Mouse (Mus musculus) olfactory bulb, adult 2 months (tissue): ENCODE measurements around the gene Prkg1. TPM values are rescaled to one million over a fixed set of nuclear protein-coding genes. Genes with fewer than 3 reads are reported as not detected.
"Not testable (repeated sequence)": the region's sequence is repeated elsewhere in the genome, so short reads cannot be mapped to it uniquely, and the experiment has no call there.

ENCODE experiments used
- H3K27ac ChIP-seq: fragments of 200-500 bp; 2 replicates; pipeline ENCODE4 v1.5.1; 2012; ENCODE audit warnings: low read depth, low read length; ENCODE audit not compliant: insufficient read depth
- H3K4me1 ChIP-seq: fragments of 200-500 bp; 2 replicates; pipeline ENCODE4 v1.6.1; 2012; ENCODE audit warnings: low read length; ENCODE audit not compliant: control insufficient read depth, insufficient read depth
- H3K4me3 ChIP-seq: fragments of 200-500 bp; 2 replicates; pipeline ENCODE4 v1.5.1; 2012; ENCODE audit warnings: mild to moderate bottlenecking, low read depth, low read length, moderate library complexity; ENCODE audit not compliant: insufficient read depth
- CTCF ChIP-seq: fragments of 200-500 bp; IDR thresholded peaks from 2 replicates; pipeline ENCODE4 v1.5.1; 2012; ENCODE audit warnings: low read depth, mild to moderate bottlenecking, low read length, moderate library complexity; ENCODE audit not compliant: insufficient read depth
- POLR2A ChIP-seq: fragments of 200-500 bp; IDR thresholded peaks from 2 replicates; pipeline ENCODE4 v1.6.1; 2012; ENCODE audit warnings: mild to moderate bottlenecking, low read depth, low read length, moderate library complexity; ENCODE audit not compliant: insufficient read depth
- WGBS: fragments of 180-500 bp; shearing (Covaris S2); methylation state at CpG from one replicate; pipeline ENCODE4 v1.1.7; 2018; 5-methylcytosine and 5-hydroxymethylcytosine counted together
- polyA plus RNA-seq: library from polyadenylated mRNA; stranded (reverse); fragments of >200 nt; gene quantifications from 2 replicates; pipeline ENCODE4 v1.2.4, GENCODE M21; 2012; ENCODE audit warnings: low replicate concordance; ENCODE audit not compliant: missing spikeins, insufficient read depth, insufficient read length

Gene Prkg1
- polyA plus RNA-seq, 1 experiment, result not detected

- Histone ChIP-seq H3K4me1 (no peaks in the 10 kb centered on the region), H3K27ac (no peak overlapping the region), H3K4me3 (no peak overlapping the region)
- no peak for TF ChIP-seq CTCF
- TF ChIP-seq POLR2A, result no peak
- 74% methylated on average over 2 of the region's 2 CpGs for WGBS
These were observed 509.1 kb downstream of the Prkg1 start for GRCm38 (mm10) chr19:31255780-31256179.

- Histone ChIP-seq H3K4me3 (no peak overlapping the region), H3K4me1 (no peaks in the 10 kb centered on the region), H3K27ac (no peak overlapping the region)
- TF ChIP-seq POLR2A, result no peak
- TF ChIP-seq CTCF, result no peak
These were observed 532.4 kb downstream of the Prkg1 start for GRCm38 (mm10) chr19:31232410-31232809.

GRCm38 (mm10) chr19:31228385-31228784 lies 536.4 kb downstream of the Prkg1 start:
- Histone ChIP-seq H3K27ac (no peak overlapping the region), H3K4me1 (no peaks in the 10 kb centered on the region), H3K4me3 (no peak overlapping the region)
- 74% methylated on average over 3 of the region's 3 CpGs for WGBS
- no peak for TF ChIP-seq POLR2A
- TF ChIP-seq CTCF, result no peak

GRCm38 (mm10) chr19:31223457-31223856 lies 541.4 kb downstream of the Prkg1 start:
- Histone ChIP-seq H3K4me3 (no peak overlapping the region), H3K27ac (no peak overlapping the region), H3K4me1 (no peaks in the 10 kb centered on the region)
- WGBS, result 98% methylated on average over 1 of the region's 1 CpGs
- TF ChIP-seq CTCF (no peak), POLR2A (no peak)

- not testable (repeated sequence) for H3K4me1 ChIP-seq, H3K27ac ChIP-seq, H3K4me3 ChIP-seq
- 91% methylated on average over 4 of the region's 4 CpGs for WGBS
These were observed 545.6 kb downstream of the Prkg1 start for GRCm38 (mm10) chr19:31219261-31219660.

- 82% methylated on average over 3 of the region's 3 CpGs for WGBS
- TF ChIP-seq CTCF, result no peak
- TF ChIP-seq POLR2A, result no peak
- Histone ChIP-seq H3K4me1 (no peaks in the 10 kb centered on the region), H3K27ac (no peak overlapping the region), H3K4me3 (no peak overlapping the region)
These were observed 554.0 kb downstream of the Prkg1 start for GRCm38 (mm10) chr19:31210850-31211249.

GRCm38 (mm10) chr19:31210449-31210848 lies 554.4 kb downstream of the Prkg1 start:
- H3K4me3 ChIP-seq, result no peak overlapping the region
- 55% methylated on average over 2 of the region's 2 CpGs for WGBS
- H3K27ac ChIP-seq, result no peak overlapping the region
- H3K4me1 ChIP-seq, result no peaks in the 10 kb centered on the region
- no peak for TF ChIP-seq POLR2A
- TF ChIP-seq CTCF, result no peak

GRCm38 (mm10) chr19:31199583-31199982 lies 565.2 kb downstream of the Prkg1 start:
- Histone ChIP-seq H3K4me1 (no peaks in the 10 kb centered on the region), H3K27ac (no peak overlapping the region), H3K4me3 (no peak overlapping the region)
- no peak for TF ChIP-seq CTCF
- TF ChIP-seq POLR2A, result no peak
- WGBS, result 42% methylated on average over 5 of the region's 5 CpGs

- 77% methylated on average over 4 of the region's 4 CpGs for WGBS
- Histone ChIP-seq H3K4me3 (no peak overlapping the region), H3K4me1 (no peaks in the 10 kb centered on the region), H3K27ac (no peak overlapping the region)
- TF ChIP-seq CTCF (no peak), POLR2A (no peak)
These were observed 566.4 kb downstream of the Prkg1 start for GRCm38 (mm10) chr19:31198461-31198860.

- 71% methylated on average over 6 of the region's 6 CpGs for WGBS
- Histone ChIP-seq H3K27ac (no peak overlapping the region), H3K4me1 (no peaks in the 10 kb centered on the region), H3K4me3 (no peak overlapping the region)
- TF ChIP-seq CTCF, result no peak
- TF ChIP-seq POLR2A, result no peak
These were observed 567.8 kb downstream of the Prkg1 start for GRCm38 (mm10) chr19:31197076-31197475.

GRCm38 (mm10) chr19:31188559-31189218 lies 576.1 kb downstream of the Prkg1 start:
- no peak overlapping the region for H3K27ac ChIP-seq
- H3K4me3 ChIP-seq, result no peak overlapping the region
- WGBS, result 50% methylated on average over 6 of the region's 6 CpGs
- H3K4me1 ChIP-seq, result no peaks in the 10 kb centered on the region
- TF ChIP-seq POLR2A, result no peak
- TF ChIP-seq CTCF, result no peak
